ENCODE assay signal across 16 mouse cellular contexts in the genomic region with DNA sequence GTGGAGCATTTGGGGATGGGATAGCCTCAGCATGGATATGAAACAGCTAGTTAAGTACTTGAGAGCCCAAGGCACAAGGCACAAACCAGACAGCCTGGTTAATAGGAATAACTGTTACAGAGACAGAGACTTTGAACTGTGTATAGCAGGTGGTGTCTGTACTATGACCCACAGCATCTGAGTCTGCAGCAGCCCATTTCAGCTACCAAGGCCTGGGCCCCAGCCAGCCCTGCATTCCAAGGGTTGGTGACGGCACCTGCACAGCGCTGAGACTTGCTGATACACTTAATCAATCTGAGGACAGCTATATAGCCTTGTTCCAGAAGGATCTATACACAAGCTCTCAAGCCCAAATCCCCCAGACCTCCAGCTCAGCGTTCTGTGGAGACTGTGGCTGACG. TPM values are rescaled to one million over a fixed set of nuclear protein-coding genes. Genes with fewer than 3 reads are reported as not detected.
"Had no signal": no experiment of that assay in that cellular context is flagged by ENCODE, and none has a peak within 500 bp of the region (broad histone marks: within the 10 kb centered on the region; RNA-seq: fewer than 3 reads in every experiment).

No protein-coding gene starts in this region.

- ATAC-seq: hindbrain, postnatal 0 days; midbrain, embryonic 15.5 days had no signal

- H3K9ac ChIP-seq: limb, embryonic 12.5 days; liver, embryonic 14.5 days; lung, embryonic 14.5 days; midbrain, embryonic 15.5 days; neural tube, embryonic 12.5 days had no signal

- H3K27ac ChIP-seq: hindbrain, postnatal 0 days; limb, embryonic 12.5 days; liver, embryonic 14.5 days; macrophage; midbrain, embryonic 15.5 days; neural tube, embryonic 12.5 days; stomach, postnatal 0 days had no signal

- H3K27me3 ChIP-seq: megakaryocyte, embryonic 14.5 days had no signal

- H3K4me3 ChIP-seq: limb, embryonic 12.5 days; megakaryocyte, embryonic 14.5 days; midbrain, embryonic 15.5 days; neural tube, embryonic 12.5 days had no signal

- H3K9me3 ChIP-seq: limb, embryonic 12.5 days; midbrain, embryonic 15.5 days; neural tube, embryonic 12.5 days had no signal

- DNase-seq: layer of hippocampus, adult 9-11 months; layer of hippocampus, postnatal 36 days; liver; lung, embryonic 14.5 days; lung, postnatal 10 days had no signal

- H3K4me2 ChIP-seq: limb, embryonic 12.5 days; lung, embryonic 14.5 days; midbrain, embryonic 11.5 days; midbrain, embryonic 15.5 days; neural tube, embryonic 12.5 days had no signal

RNA-seq across cellular contexts. Expression of a gene that starts 2.6 kb away (rescaled TPM):
- total RNA-seq: hindbrain, postnatal 0 days; layer of hippocampus, adult 18-20 months; layer of hippocampus, postnatal 36 days; monocyte, adult 5-6 weeks had no signal
- polyA plus RNA-seq: macrophage; midbrain, embryonic 11.5 days had no signal
